Mouse (Mus musculus) CH12.LX (cell line): ENCODE data around the gene Acot2.

Experiments
- CTCF ChIP-seq, 2 experiments: IDR thresholded peaks in 1 of 2; conservative IDR thresholded peaks in 1 of 2; 2 replicates each; pipeline ENCODE4 v1.5.1; 2011 to 2012; ENCODE audit warnings: low read depth in 2 of 2, low read length in 2 of 2, improper control_type of control experiment in 1 of 2, inconsistent platforms in 1 of 2, mild to moderate bottlenecking in 1 of 2, moderate library complexity in 1 of 2
- E2F4 ChIP-seq: IDR thresholded peaks from 2 replicates; pipeline ENCODE4 v1.6.1; 2011; ENCODE audit warnings: low read depth, low read length, improper control_type of control experiment; ENCODE audit not compliant: insufficient replicate concordance
- EP300 ChIP-seq: IDR thresholded peaks from 2 replicates; pipeline ENCODE4 v1.6.1; 2011; ENCODE audit warnings: low read length, improper control_type of control experiment
- ETS1 ChIP-seq: conservative IDR thresholded peaks from 2 replicates; pipeline ENCODE4 v1.6.1; 2012; ENCODE audit warnings: low read depth, mild to moderate bottlenecking, inconsistent platforms, low read length, improper control_type of control experiment, moderate library complexity
- GABPA ChIP-seq: IDR thresholded peaks from 2 replicates; pipeline ENCODE4 v1.6.1; 2012; ENCODE audit warnings: low read depth, low read length, improper control_type of control experiment, inconsistent platforms; ENCODE audit not compliant: insufficient replicate concordance
- HCFC1 ChIP-seq: IDR thresholded peaks from 2 replicates; pipeline ENCODE4 v1.6.1; 2012; ENCODE audit warnings: low read depth, mild to moderate bottlenecking, inconsistent platforms, low read length, improper control_type of control experiment
- NELFE ChIP-seq: IDR thresholded peaks from 2 replicates; pipeline ENCODE4 v1.6.1; 2011; ENCODE audit warnings: low read depth, low read length, improper control_type of control experiment
- RCOR1 ChIP-seq: conservative IDR thresholded peaks from 2 replicates; pipeline ENCODE4 v1.6.1; 2012; ENCODE audit warnings: low read depth, mild to moderate bottlenecking, inconsistent platforms, low read length, improper control_type of control experiment
- TBP ChIP-seq: conservative IDR thresholded peaks from 2 replicates; pipeline ENCODE4 v1.6.1; 2011; ENCODE audit warnings: low read depth, low read length, improper control_type of control experiment
- USF1 ChIP-seq: IDR thresholded peaks from 2 replicates; pipeline ENCODE4 v1.6.1; 2014; ENCODE audit warnings: low read depth, mild to moderate bottlenecking, inconsistent platforms, low read length, improper control_type of control experiment
- ZC3H11A ChIP-seq: IDR thresholded peaks from 2 replicates; pipeline ENCODE4 v1.6.1; 2012; ENCODE audit warnings: low read depth, mild to moderate bottlenecking, inconsistent platforms, low read length, improper control_type of control experiment
- ZNF384 ChIP-seq: IDR thresholded peaks from 2 replicates; pipeline ENCODE4 v1.6.1; 2012; ENCODE audit warnings: low read depth, low read length, improper control_type of control experiment, inconsistent platforms

GRCm38 (mm10) chr12:84008251-84008650, 20.6 kb downstream of the Acot2 start:
- TF ChIP-seq RCOR1 (no peak), CTCF (conservative IDR thresholded peaks at IDR 0.05 in 1 of 2, IDR thresholded peaks at IDR 0.05 in 1 of 2; ENCODE audit: low read depth in 2 of 2, low read length in 2 of 2) (no peak), USF1 (no peak), TBP (no peak), HCFC1 (no peak), ZC3H11A (no peak), EP300 (no peak), E2F4 (no peak), ZNF384 (no peak), GABPA (no peak), NELFE (no peak), ETS1 (no peak)
